Mouse (Mus musculus) liver, adult 2 months (tissue): Measurements from ENCODE around the gene Ttc33.

Experiments
- CTCF ChIP-seq: fragments of 200-500 bp; IDR thresholded peaks from 2 replicates; pipeline ENCODE4 v1.5.1; 2011; ENCODE audit warnings: low read depth, low read length, control low read depth
- POLR2A ChIP-seq: fragments of 200-500 bp; IDR thresholded peaks from 2 replicates; pipeline ENCODE4 v1.6.1; 2011; ENCODE audit warnings: low read length, control low read depth; ENCODE audit not compliant: insufficient read depth; ENCODE audit errors: extremely low read depth

DNA sequence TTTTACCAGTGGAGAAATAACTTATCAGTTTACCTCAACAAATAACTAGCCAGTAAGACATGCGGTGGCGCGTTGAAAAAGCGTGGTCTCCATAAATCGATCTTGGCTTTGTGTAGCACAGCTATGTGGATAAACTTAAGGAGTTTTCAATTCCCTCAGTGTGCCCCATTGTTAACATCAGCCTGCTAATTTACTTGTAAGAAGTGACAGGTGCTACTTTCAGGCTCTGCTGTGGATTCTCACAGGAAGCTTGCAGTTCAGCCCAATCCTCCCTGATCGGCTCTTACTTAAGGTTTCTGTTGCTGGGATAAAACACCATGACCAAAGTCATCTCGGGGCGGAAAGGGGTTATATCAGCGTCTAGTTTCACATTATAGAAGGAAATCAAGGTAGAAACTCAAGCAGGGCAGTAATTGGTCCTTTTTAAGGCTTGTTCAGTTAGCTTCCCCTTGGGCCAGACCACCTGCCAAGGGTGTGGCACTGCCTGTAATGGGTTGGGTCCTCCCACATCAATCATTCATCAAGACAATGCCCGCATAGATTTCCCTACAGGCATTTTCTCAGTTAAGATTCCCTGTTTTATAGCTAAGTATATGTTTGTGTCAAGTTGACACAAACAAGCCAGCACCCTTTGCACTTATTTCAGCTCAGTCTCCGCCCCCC is 526 bp upstream of the Ttc33 start:
- TF ChIP-seq CTCF (no peak), POLR2A (no peak)
